Mouse (Mus musculus): Measurements from ENCODE around the gene Atg5. TPM values are rescaled to one million over a fixed set of nuclear protein-coding genes. Genes with fewer than 3 reads are reported as not detected.

The Atg5 gene
- polyA plus RNA-seq, 1 experiment from 2014 or later, result 37.5 TPM

DNA sequence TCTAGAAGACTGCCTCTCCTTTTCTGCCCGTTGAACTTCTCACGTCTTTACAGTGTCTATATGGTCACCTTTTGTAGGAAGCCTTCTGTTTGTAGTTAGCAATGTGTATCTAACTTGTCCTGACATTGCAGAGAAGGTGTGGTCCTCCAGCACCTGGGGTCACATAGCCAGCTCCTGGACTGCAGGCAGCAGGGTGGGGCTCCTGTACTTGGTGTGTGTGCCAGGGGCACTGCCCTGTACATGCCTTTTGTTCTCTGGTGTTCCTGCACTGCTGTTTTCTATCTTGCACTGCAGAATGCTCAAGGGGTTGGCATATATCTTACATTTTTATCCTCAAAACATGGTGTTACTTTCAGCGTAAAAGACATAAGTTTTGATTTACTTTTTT, 36.2 kb downstream of the Atg5 start:
- TF ChIP-seq CTCF (IDR thresholded peaks at IDR 0.05; ENCODE audit: low read depth) (no peak), EP300 (optimal IDR thresholded peaks at IDR 0.05) (no peak)
- Histone ChIP-seq H3K4me3 (ENCODE audit: low read depth, low read length) (no peak overlapping the region), H3K4me2 (replicated peaks; ENCODE audit: low read depth) (no peak overlapping the region), H3K27me3 (ENCODE audit: control insufficient read depth, insufficient read depth, low read length) (no peaks in the 10 kb centered on the region), H3K4me1 (replicated peaks; ENCODE audit: control insufficient read depth, insufficient read depth) (no peaks in the 10 kb centered on the region), H3K27ac (replicated peaks) (no peak overlapping the region), H3K9me3 (ENCODE audit: control insufficient read depth, low read length) (no peaks in the 10 kb centered on the region), H3K36me3 (ENCODE audit: control insufficient read depth, insufficient read depth, low read length) (no peaks in the 10 kb centered on the region), H3K9ac (ENCODE audit: low read length) (no peak overlapping the region)
- ATAC-seq (ENCODE audit: low FRiP score, low TSS enrichment) (peak; percentile 90), DNase-seq (ENCODE audit: low spot score) (peak; percentile 60)
- WGBS, result 67% methylated on average over 3 of the region's 3 CpGs

DNA sequence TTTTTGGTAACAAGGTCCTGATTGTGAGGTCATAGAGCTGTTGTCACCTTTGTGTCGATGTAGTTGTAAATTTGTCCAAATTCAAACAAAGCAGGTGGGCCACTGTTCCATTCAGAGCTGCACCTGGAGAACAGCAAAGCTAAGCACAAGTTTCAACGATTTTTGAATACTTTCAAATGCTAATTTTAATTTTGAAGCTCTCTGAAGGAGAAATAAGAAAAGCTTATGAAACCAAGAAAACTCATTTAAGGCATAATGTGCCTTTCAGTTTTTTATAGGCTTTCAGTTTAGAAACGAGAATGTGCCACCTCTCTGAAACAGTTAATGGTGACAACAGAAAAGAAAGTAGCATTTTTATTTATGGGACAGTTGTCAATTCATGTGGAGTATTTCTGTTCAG, 36.7 kb downstream of the Atg5 start:
- Histone ChIP-seq H3K27ac (replicated peaks) (no peak overlapping the region), H3K9me3 (ENCODE audit: control insufficient read depth, low read length) (no peaks in the 10 kb centered on the region), H3K4me1 (replicated peaks; ENCODE audit: control insufficient read depth, insufficient read depth) (no peaks in the 10 kb centered on the region), H3K36me3 (ENCODE audit: control insufficient read depth, insufficient read depth, low read length) (no peaks in the 10 kb centered on the region), H3K4me3 (ENCODE audit: low read depth, low read length) (no peak overlapping the region), H3K9ac (ENCODE audit: low read length) (no peak overlapping the region), H3K4me2 (replicated peaks; ENCODE audit: low read depth) (no peak overlapping the region), H3K27me3 (ENCODE audit: control insufficient read depth, insufficient read depth, low read length) (no peaks in the 10 kb centered on the region)
- TF ChIP-seq CTCF (IDR thresholded peaks at IDR 0.05; ENCODE audit: low read depth) (no peak), EP300 (optimal IDR thresholded peaks at IDR 0.05) (no peak)
- no peak for ATAC-seq (ENCODE audit: low FRiP score, low TSS enrichment)
- no peak for DNase-seq (ENCODE audit: low spot score)
- 62% methylated on average over 3 of the region's 3 CpGs for WGBS

- Histone ChIP-seq H3K9ac (ENCODE audit: low read length) (no peak overlapping the region), H3K27me3 (ENCODE audit: control insufficient read depth, insufficient read depth, low read length) (no peaks in the 10 kb centered on the region), H3K9me3 (ENCODE audit: control insufficient read depth, low read length) (no peaks in the 10 kb centered on the region), H3K27ac (replicated peaks) (no peak overlapping the region), H3K4me3 (ENCODE audit: low read depth, low read length) (no peak overlapping the region), H3K4me1 (replicated peaks; ENCODE audit: control insufficient read depth, insufficient read depth) (no peaks in the 10 kb centered on the region), H3K4me2 (replicated peaks; ENCODE audit: low read depth) (no peak overlapping the region), H3K36me3 (ENCODE audit: control insufficient read depth, insufficient read depth, low read length) (no peaks in the 10 kb centered on the region)
- ATAC-seq (ENCODE audit: low FRiP score, low TSS enrichment) (no peak), DNase-seq (ENCODE audit: low spot score) (no peak)
- WGBS, result 93% methylated on average over 6 of the region's 6 CpGs
- TF ChIP-seq EP300 (optimal IDR thresholded peaks at IDR 0.05), result no peak
- TF ChIP-seq CTCF (IDR thresholded peaks at IDR 0.05; ENCODE audit: low read depth), result no peak
Observed at GRCm38 (mm10) chr10:44306308-44306707, 38.1 kb downstream of the Atg5 start.

DNA sequence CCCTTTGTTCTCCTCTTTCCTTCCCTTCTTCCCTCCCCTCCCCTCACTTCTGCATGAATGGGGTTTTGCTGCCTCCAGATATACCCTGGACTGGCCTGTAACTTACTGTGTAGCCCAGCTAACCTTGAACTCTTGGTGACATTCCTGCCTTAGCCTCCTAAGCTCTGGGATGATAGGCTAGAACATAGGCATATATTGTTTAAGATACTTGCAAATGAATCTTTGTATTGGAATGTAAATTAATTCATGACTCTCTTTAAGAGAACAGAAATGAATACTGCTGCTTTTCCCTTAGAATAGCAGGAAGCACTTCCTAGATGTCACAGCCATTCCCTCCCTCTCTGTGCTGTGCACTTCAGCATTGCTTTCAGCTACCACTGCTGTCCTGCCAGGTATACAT, 40.1 kb downstream of the Atg5 start:
- H3K9me3 ChIP-seq (ENCODE audit: control insufficient read depth, low read length), result no peaks in the 10 kb centered on the region
- H3K36me3 ChIP-seq (ENCODE audit: control insufficient read depth, insufficient read depth, low read length), result no peaks in the 10 kb centered on the region
- ATAC-seq (ENCODE audit: low FRiP score, low TSS enrichment) (no peak), DNase-seq (ENCODE audit: low spot score) (no peak)
- no peaks in the 10 kb centered on the region for H3K4me1 ChIP-seq (replicated peaks; ENCODE audit: control insufficient read depth, insufficient read depth)
- no peak overlapping the region for H3K27ac ChIP-seq (replicated peaks)
- H3K9ac ChIP-seq (ENCODE audit: low read length), result no peak overlapping the region
- TF ChIP-seq EP300 (optimal IDR thresholded peaks at IDR 0.05), result no peak
- TF ChIP-seq CTCF (IDR thresholded peaks at IDR 0.05; ENCODE audit: low read depth), result no peak
- H3K4me3 ChIP-seq (ENCODE audit: low read depth, low read length), result no peak overlapping the region
- no peaks in the 10 kb centered on the region for H3K27me3 ChIP-seq (ENCODE audit: control insufficient read depth, insufficient read depth, low read length)
- H3K4me2 ChIP-seq (replicated peaks; ENCODE audit: low read depth), result no peak overlapping the region

DNA sequence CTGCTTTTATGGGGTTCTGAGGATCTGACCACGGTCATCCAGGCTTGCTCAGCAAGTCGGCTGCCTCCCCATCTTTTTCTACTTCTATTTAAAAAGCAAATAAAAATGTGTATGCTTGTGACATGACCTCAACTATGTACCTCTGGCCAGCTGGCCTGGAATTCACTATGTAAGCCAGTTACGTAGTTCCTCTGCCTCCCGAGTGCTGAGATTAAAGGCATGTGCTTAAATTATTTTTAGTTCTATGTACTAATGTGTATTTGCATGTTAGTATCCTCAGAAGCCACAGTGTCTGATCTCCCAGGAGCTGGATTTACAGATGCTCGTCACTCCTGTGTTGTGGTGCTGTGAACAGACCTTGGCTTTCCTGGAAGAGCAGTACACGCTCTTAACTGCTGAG, 41.1 kb downstream of the Atg5 start:
- Histone ChIP-seq H3K4me2 (replicated peaks; ENCODE audit: low read depth) (no peak overlapping the region), H3K36me3 (ENCODE audit: control insufficient read depth, insufficient read depth, low read length) (no peaks in the 10 kb centered on the region), H3K27me3 (ENCODE audit: control insufficient read depth, insufficient read depth, low read length) (no peaks in the 10 kb centered on the region), H3K4me1 (replicated peaks; ENCODE audit: control insufficient read depth, insufficient read depth) (no peaks in the 10 kb centered on the region), H3K27ac (replicated peaks) (no peak overlapping the region), H3K4me3 (ENCODE audit: low read depth, low read length) (no peak overlapping the region), H3K9ac (ENCODE audit: low read length) (no peak overlapping the region), H3K9me3 (ENCODE audit: control insufficient read depth, low read length) (no peaks in the 10 kb centered on the region)
- DNase-seq (ENCODE audit: low spot score) (no peak), ATAC-seq (ENCODE audit: low FRiP score, low TSS enrichment) (no peak)
- 64% methylated on average over 6 of the region's 6 CpGs for WGBS
- TF ChIP-seq CTCF (IDR thresholded peaks at IDR 0.05; ENCODE audit: low read depth) (no peak), EP300 (optimal IDR thresholded peaks at IDR 0.05) (no peak)

DNA sequence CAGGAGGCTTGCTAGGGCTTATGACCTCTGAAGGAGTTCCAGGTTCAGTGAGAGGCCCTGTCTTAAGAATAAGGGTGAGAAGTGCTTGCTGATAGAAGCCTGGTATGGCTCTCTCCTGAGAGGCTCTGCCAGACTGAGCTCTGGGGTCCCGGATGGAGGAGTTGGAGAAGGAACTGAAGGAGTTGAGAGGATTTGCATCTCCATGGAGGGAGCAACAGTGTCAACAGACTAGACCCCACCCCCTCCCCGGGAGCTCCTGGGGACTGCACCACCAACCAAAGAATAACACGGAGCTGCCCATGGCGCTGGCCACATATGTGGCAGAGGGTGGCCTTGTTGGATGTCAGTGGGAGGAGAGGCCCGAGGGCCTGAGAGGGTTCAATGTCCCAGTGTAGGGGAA, 47.1 kb downstream of the Atg5 start:
- ATAC-seq (ENCODE audit: low FRiP score, low TSS enrichment), result no peak

More for the DNA sequence above, 47.1 kb downstream of the Atg5 start:
- 56% methylated on average over 5 of the region's 5 CpGs for WGBS
- Histone ChIP-seq H3K4me2 (replicated peaks; ENCODE audit: low read depth) (no peak overlapping the region), H3K27me3 (ENCODE audit: control insufficient read depth, insufficient read depth, low read length) (no peaks in the 10 kb centered on the region), H3K4me3 (ENCODE audit: low read depth, low read length) (no peak overlapping the region), H3K9me3 (ENCODE audit: control insufficient read depth, low read length) (no peaks in the 10 kb centered on the region), H3K27ac (replicated peaks) (no peak overlapping the region), H3K36me3 (ENCODE audit: control insufficient read depth, insufficient read depth, low read length) (no peaks in the 10 kb centered on the region; the same call in 1 of the 2 replicates), H3K4me1 (replicated peaks; ENCODE audit: control insufficient read depth, insufficient read depth) (no peaks in the 10 kb centered on the region), H3K9ac (ENCODE audit: low read length) (no peak overlapping the region)
- TF ChIP-seq CTCF (IDR thresholded peaks at IDR 0.05; ENCODE audit: low read depth), result no peak
- no peak for TF ChIP-seq EP300 (optimal IDR thresholded peaks at IDR 0.05)
- DNase-seq (ENCODE audit: low spot score), result no peak
